Mouse (Mus musculus) activated CD4-positive, CD25-positive, alpha-beta regulatory T cell, adult 4 months (primary cell): ENCODE data around the gene Lyzl4. TPM values are rescaled to one million over a fixed set of nuclear protein-coding genes. Genes with fewer than 3 reads are reported as not detected.

Experiments used
- ATAC-seq: one replicate; pipeline ENCODE4 v1.8.0; 2017
- polyA plus RNA-seq, 2 experiments: library from polyadenylated mRNA; unstranded; fragments of 100-300 nt; shearing (Covaris generic); gene quantifications; one replicate each; pipeline ENCODE4 v1.2.1; 2017

The Lyzl4 gene
- polyA plus RNA-seq, 2 experiments from 2014 or later = not detected

GRCm38 (mm10) chr9:121647026-121647425 is 5.1 kb upstream of the Lyzl4 start:
- ATAC-seq = no peak

- no peak for ATAC-seq
Observed at GRCm38 (mm10) chr9:121644855-121645254, 3.0 kb upstream of the Lyzl4 start.

GRCm38 (mm10) chr9:121642401-121643181 is 695 bp upstream of the Lyzl4 start, which contains the start of gene Vipr1:
Gene Vipr1, plus strand, starts transcription at chr9:121642716.
- peak; percentile 86 for ATAC-seq

- no peak for ATAC-seq
Observed at GRCm38 (mm10) chr9:121641235-121641915, 521 bp downstream of the Lyzl4 start.

GRCm38 (mm10) chr9:121639790-121640189 is 2.1 kb downstream of the Lyzl4 start:
- no peak for ATAC-seq

- ATAC-seq = no peak
Observed at GRCm38 (mm10) chr9:121635835-121636576, 5.9 kb downstream of the Lyzl4 start.

GRCm38 (mm10) chr9:121633306-121633705 is 8.6 kb downstream of the Lyzl4 start:
- no peak for ATAC-seq

- no peak for ATAC-seq
Observed at GRCm38 (mm10) chr9:121632891-121633290, 9.0 kb downstream of the Lyzl4 start.

GRCm38 (mm10) chr9:121631946-121632345 is 9.9 kb downstream of the Lyzl4 start:
- no peak for ATAC-seq

- no peak for ATAC-seq
Observed at GRCm38 (mm10) chr9:121630627-121631026, 11.3 kb downstream of the Lyzl4 start.

- ATAC-seq = no peak
Observed at GRCm38 (mm10) chr9:121624920-121625319, 17.0 kb downstream of the Lyzl4 start.

GRCm38 (mm10) chr9:121623235-121623634 is 18.7 kb downstream of the Lyzl4 start:
- ATAC-seq = no peak

- ATAC-seq = no peak
Observed at GRCm38 (mm10) chr9:121619441-121619840, 22.5 kb downstream of the Lyzl4 start.

GRCm38 (mm10) chr9:121616471-121616870 is 25.4 kb downstream of the Lyzl4 start:
- no peak for ATAC-seq

GRCm38 (mm10) chr9:121614241-121614757 is 27.6 kb downstream of the Lyzl4 start:
- ATAC-seq = no peak

- ATAC-seq = no peak
Observed at GRCm38 (mm10) chr9:121613192-121613591, 28.7 kb downstream of the Lyzl4 start.

GRCm38 (mm10) chr9:121609381-121609780 is 32.5 kb downstream of the Lyzl4 start:
- no peak for ATAC-seq

GRCm38 (mm10) chr9:121606498-121607096 is 35.3 kb downstream of the Lyzl4 start:
- no peak for ATAC-seq

GRCm38 (mm10) chr9:121605414-121606278 is 36.2 kb downstream of the Lyzl4 start:
- no peak for ATAC-seq

GRCm38 (mm10) chr9:121602381-121602780 is 39.5 kb downstream of the Lyzl4 start:
- no peak for ATAC-seq

- ATAC-seq = no peak
Observed at GRCm38 (mm10) chr9:121600861-121601427, 41.0 kb downstream of the Lyzl4 start.
